Mouse (Mus musculus) c-Kit-positive CD71-positive TER-119-negative erythroid progenitor cells, embryonic 14.5 days (primary cell): ENCODE results near the gene Zfp36l1.

ENCODE experiments used
- DNase-seq: peaks from one replicate; pipeline ENCODE4 v3.0.0-alpha.2; 2013; ENCODE audit warnings: low read depth

Zfp36l1 gene

GRCm38 (mm10) chr12:80069040-80069439 lies 43.8 kb downstream of the Zfp36l1 start:
- DNase-seq: no peak

GRCm38 (mm10) chr12:80068016-80068415 lies 44.8 kb downstream of the Zfp36l1 start:
- no peak for DNase-seq

DNA sequence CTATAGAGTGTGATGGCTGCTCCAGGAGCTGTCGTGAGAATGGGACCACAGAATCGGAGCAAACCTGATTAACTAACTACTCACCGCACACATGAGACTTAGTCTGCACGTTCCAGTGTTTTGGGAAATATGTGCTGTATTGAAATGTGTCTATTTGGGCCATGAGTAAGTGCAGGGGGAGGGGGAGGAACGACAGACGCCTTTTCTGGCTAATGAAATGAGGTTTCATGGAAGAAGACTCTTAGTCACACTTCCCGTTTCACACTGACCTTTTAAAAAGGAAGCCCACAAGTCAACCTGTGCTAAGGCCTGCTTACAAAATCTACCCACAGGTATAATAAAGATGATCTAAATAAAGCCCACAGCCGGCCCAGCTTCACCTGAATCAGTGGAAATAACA lies 47.8 kb downstream of the Zfp36l1 start:
- DNase-seq: no peak

DNA sequence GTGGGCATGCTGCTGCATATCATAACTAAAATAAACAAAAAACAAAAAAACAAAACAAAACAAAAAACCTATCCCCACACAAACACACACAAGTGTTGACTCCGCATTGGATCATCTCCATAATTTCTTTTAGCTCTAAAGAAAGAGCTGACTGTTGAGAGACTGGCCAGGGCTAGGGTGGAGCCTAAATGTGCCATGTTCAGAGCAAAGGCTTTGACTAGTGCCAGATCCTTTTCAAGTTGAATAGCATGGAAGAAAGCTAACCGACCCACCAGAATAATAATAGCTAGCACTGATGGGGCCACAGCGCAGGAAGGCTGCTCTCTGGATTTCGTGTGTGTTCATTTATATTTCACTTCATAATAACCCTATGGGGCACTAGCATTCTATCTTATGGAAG lies 48.5 kb downstream of the Zfp36l1 start:
- DNase-seq: no peak

- no peak for DNase-seq
Measured at GRCm38 (mm10) chr12:80063402-80064150, 49.2 kb downstream of the Zfp36l1 start.

- DNase-seq: no peak
Measured at GRCm38 (mm10) chr12:80062410-80063401, 50.1 kb downstream of the Zfp36l1 start.

- no peak for DNase-seq
Measured at GRCm38 (mm10) chr12:80061810-80062209, 51.0 kb downstream of the Zfp36l1 start.

GRCm38 (mm10) chr12:80060809-80061208 lies 52.0 kb downstream of the Zfp36l1 start:
- no peak for DNase-seq

GRCm38 (mm10) chr12:80060338-80060737 lies 52.5 kb downstream of the Zfp36l1 start:
- no peak for DNase-seq

GRCm38 (mm10) chr12:80059773-80060328 lies 53.0 kb downstream of the Zfp36l1 start:
- no peak for DNase-seq
